Mouse (Mus musculus): Measurements from ENCODE around the gene Map4.

DNA sequence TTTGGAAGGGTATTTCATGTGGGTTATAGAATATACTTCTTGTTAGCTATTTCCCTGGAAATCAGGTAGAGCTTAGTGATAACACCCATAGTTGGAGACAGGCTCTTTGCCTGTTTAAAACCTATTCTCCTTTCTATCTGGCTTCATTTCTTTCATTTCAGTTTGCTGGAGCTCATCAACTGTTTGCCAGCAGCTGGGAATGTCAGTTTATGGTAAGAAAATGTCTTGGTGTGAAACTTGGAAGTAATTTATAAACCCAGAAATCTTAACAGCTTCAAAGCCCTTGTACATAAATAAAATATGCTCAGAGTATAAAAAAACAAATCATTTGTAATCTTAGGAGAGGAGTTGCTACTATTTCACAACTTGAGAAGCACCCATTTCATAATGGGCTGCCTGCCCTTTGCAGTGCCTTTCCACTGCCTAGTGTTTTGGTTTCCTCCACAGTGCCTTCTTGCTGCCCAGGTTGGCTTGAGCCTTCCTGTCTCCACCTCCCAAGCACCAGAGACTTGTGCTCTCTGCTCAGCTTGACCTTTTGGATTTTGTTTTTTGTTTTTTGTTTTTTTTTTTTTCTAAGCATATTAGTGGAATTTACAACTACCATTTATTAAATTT lies 114.6 kb downstream of the Map4 start:
- TF ChIP-seq MAX (IDR thresholded peaks at IDR 0.05; ENCODE audit: low read length), result no peak
- TF ChIP-seq POLR2AphosphoS2 (IDR thresholded peaks at IDR 0.05; ENCODE audit: low read depth, low read length), result no peak
- TF ChIP-seq RAD21 (IDR thresholded peaks at IDR 0.05; ENCODE audit: low read depth, low read length), result no peak
- TF ChIP-seq CTCF (conservative IDR thresholded peaks at IDR 0.05 in 1 of 2, IDR thresholded peaks at IDR 0.05 in 1 of 2; ENCODE audit: low read depth in 2 of 2, low read length in 2 of 2), result no peak
- no peak for TF ChIP-seq SMC3 (IDR thresholded peaks at IDR 0.05; ENCODE audit: low read depth, low read length)
- TF ChIP-seq TBP (conservative IDR thresholded peaks at IDR 0.05; ENCODE audit: low read depth, low read length), result no peak
- TF ChIP-seq USF1 (IDR thresholded peaks at IDR 0.05; ENCODE audit: low read depth, low read length), result no peak
- TF ChIP-seq RCOR1 (conservative IDR thresholded peaks at IDR 0.05; ENCODE audit: low read depth, low read length), result no peak

Data from CH12.LX (cell line).